Mouse (Mus musculus) c-Kit-negative CD71-positive TER-119-positive erythroid progenitor cells, embryonic 14.5 days (primary cell): ENCODE results near the gene Slc17a4.

Source experiments
- DNase-seq: peaks from one replicate; pipeline ENCODE4 v3.0.0-alpha.2; 2013; ENCODE audit warnings: low read depth, low spot score

The Slc17a4 gene

DNA sequence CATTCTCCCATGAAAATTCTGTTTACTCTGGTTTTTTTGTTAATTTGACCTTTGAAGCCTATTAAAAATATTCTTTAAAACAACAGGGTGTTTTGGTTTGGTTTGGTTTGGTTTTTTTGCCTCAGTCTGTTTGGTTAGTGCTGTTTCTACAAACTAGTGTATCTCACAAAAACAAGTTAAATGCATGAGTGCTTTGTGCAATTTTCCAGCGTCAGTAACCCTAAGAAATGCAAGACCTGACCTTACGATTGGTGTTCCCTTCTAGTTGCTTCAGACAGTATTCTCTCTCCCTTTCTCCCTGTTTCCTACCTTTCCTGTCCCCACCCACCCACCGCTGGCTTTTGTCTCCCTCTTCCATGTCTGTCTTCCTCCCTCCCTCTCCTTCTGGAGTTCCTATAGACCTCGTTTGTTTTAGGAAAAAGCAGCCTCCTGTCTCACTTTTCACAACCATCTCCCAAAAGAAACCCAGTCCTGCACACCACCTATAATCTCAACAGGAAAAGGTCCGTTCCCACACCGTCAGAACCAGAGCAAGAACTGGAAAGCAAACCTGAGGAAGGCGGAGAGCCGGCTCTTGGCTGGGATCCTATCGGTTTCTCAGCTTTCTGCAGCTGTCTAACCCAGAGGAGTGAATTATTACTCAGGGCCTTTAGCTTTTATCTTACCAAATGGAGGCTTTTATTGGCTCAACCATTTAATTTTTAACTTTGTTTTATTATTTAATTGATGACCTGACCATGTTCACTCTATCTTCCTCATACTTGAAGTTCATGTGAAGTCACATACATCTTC is at the start of gene Slc17a4:
Gene Slc17a4 (minus strand): TSS at position 634 of the 792 bp plus-strand sequence.
- no peak for DNase-seq

DNA sequence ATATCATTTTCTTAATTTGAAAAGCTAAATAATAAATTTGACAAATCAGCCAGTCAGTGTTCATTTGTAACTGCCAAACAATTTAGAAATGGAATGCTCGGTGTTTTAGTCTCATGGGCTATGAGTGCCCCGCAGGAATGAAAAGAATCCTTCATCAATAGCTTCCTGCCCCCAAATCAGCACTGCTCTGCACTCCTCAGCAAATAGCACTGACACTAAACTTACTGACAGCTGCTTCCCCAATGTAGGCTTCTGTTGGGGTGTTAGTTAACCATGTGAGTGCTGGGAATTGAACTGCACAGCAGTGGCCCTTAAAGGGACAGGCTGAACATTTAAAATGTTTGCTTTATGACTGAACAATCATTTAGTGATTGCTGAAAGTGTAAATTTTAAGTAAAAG is 45.0 kb upstream of the Slc17a4 start:
- no peak for DNase-seq

DNA sequence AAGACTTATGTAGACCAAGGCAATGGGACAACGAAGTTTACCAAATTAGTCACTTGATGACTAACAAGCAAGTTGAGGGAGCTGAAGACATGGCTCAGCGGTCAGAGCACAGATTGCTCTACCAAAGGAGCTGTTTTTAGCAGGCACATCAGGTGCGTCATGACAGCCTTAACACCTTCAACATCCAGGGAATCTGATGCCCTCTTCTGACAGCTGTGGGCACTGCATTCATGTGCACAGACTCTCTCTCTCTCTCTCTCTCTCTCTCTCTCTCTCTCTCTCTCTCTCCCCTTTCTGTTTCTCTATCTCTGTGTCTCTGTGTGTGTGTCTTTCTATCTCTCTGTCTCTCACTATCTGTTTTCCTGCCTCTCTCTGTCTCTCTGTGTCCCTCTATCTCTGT is 36.1 kb upstream of the Slc17a4 start:
- no peak for DNase-seq

DNA sequence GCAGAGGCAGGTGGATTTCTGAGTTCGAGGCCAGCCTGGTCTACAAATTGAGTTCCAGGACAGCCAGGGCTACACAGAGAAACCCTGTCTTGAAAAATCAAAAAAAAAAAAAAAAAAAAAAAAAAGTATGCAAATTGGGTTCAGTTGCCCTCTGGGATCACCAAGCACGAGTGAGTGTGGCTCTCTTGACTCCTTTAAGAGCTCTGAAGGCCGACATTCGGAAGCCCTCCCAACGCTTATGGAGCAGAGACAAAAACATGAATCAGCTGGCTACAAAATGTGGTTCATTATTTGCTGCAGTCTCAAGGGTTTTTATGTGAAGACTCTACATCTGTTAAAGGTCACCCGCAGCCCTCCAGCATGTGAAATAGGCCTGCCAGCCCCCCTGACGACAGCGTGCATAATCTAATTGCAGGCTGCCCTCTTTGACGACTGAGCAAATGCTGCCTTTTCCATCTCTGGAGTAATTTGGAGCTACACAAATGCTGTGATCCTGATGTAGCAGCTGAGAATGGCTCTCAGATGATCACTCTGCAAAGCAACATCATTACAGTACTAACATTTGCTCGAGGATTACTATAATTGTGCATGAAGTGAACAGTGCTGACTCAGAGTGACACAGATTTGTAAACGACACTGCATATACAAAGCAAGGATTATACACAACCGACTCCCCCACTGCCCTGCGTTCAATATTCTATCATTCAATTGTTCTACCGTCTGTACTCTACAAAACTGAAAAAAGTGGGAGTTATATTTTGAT is 34.9 kb upstream of the Slc17a4 start:
- DNase-seq = no peak

DNA sequence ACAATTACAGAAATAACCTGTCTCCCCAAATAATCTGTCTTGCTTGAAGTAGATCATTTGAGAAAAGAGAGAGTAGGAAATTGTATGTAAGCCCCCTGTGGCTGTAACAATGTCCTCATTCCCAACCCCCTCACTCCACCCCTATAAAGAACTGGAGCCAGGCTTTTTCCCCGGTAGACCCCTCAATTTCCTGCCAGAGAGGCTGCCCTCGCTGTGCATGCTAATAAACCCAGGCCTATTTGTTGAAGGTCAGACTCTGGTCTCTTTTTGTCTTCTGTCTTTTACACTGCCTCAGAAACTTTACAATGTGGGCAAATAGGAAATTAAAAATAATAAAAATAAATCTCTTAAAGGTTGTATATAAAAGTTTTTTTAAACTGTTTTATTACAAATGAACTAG is 31.4 kb upstream of the Slc17a4 start:
- DNase-seq = no peak

DNA sequence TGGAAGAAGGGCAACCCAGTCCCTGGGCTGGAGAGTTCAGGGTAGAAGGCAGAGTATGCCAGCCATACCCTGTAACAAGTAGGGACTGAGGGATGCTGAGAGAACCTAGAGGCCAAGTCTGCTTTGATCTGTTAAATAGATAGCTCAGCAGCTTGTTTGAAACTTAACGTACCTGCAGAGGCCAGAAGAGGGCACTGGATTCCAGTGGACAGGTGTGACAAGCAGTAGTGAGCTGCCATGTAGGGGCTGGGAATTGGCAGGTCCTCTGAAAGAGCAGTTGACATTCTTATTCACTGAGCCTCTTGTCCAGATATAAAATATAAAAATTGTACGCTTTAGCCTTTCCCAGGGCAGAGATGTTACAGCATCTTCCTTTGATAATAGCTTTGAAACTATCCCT is 28.1 kb upstream of the Slc17a4 start:
- no peak for DNase-seq

DNA sequence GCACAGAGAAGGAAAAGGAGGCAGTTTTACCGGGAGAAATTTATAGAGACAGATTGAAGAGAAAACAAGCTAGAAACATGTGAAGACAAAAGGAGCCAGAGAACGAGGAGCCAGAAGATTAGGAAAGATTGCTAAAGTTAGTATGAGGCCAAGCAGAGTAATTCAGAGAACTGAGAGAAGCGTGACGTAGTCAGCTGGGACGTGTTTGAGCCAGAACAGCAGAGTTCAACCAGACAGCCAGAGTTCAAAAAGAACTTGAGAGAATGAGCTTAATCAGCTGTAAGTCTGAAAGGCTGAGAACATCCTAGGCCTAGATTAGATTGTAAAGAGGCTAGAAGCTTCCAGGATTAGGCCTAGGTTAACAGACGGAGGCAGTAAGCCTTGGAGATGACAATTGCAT is 25.5 kb upstream of the Slc17a4 start:
- no peak for DNase-seq

DNA sequence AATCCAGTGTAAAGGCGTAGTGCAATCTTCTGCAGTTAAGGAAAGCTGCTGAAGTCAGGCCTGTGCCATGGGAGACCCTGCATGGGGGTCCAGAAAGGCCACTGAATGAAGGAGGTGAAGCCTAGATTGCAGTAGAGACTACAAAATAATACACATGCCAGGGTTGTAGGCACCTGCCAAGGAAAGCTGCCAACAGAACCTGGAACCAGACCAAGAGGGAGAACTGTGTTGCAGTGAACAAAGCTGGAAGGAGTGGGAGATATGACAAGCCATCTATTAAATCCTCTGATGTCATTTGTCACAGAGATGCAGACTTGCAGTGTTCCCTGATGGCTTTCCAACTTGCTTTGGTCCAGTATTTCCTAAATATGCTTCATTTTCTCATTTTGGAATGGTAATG is 23.9 kb upstream of the Slc17a4 start:
- no peak for DNase-seq

DNA sequence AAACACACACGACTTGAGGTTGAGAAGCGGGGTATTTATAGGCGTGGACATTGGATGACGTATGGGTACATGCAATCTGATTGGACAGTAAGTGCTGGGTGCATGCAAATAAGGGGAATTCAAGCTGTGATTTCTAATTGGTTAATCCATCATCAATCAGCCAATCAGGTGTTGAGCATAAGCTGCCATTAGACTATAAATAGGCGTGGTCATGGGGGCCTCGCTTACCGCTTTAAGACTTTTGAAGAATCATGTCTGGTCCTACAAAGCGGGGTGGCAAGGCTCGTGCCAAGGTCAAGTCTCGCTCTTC is 19.4 kb upstream of the Slc17a4 start, which contains the start of gene Hist1h2aa:
Gene Hist1h2aa (plus strand): TSS at position 252 of the 310 bp plus-strand sequence.
- no peak for DNase-seq

DNA sequence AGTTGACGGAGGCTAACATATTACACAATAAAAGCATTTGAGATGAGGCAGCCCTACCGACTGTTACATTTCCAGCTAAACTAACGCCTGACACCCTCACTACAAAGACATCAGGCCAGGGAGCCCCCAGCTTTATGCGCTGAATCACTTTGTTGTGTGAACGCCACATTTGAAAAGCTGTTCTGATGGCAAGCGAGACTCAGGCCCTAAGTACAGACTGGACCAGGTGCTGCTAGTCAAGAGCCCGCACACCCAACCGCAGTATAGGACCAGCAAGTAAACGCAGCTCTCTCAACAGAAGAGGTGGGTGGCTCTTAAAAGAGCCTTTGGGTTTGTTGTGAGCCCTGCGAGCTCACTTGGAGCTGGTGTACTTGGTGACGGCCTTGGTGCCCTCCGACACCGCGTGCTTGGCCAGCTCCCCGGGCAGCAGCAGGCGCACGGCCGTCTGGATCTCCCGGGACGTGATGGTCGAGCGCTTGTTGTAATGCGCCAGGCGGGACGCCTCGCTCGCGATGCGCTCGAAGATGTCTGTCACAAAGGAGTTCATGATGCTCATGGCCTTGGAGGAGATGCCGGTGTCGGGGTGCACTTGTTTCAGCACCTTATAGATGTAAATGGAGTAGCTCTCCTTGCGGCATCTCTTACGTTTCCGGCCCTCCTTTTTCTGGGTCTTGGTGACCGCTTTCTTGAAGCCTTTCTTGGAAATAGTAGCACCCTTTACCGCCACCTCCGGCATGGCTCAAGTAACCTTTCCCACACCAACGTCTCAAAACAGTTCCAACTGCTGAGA is 18.8 kb upstream of the Slc17a4 start, which contains the start of gene Hist1h2ba:
Gene Hist1h2ba (minus strand): TSS at position 736 of the 790 bp plus-strand sequence.
- peak; percentile 6 for DNase-seq

DNA sequence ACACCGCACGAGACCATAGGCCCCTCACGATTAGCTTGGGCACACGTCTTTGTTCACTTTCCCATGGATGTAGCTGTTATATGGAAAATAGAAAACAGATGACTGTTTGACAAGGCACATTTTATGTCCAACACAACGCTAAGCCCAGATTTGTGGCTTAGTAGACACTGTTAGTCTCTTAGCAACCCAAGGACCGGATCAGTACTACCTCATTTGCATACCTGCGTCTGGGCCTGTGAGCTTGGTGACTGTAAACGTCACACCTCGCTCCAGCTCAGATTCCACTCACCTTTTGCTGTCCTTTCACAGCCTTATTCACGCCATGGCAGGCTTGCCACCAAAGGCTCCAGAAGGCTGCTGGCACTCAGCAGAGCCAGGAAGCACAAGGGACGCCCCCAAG is 16.1 kb upstream of the Slc17a4 start:
- no peak for DNase-seq

DNA sequence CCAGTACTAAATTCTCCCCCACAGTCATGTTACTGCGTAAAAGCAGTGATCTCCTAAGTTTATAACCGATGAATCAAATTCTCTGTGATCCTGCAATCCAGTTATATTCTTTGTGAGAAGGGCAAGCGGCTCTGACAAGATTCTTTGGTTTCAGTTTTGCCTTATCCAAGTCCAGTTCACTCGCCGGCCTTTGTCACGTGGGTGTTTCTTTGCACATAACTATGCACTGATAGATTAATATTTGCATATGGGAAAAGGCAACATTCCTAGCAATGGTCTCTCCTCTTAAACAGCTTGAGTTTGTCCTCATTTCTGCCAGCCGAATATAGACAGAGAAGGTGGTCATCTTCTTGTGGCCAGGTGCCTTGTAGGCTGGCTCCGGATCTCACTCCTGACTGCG is 15.7 kb upstream of the Slc17a4 start:
- DNase-seq = no peak

DNA sequence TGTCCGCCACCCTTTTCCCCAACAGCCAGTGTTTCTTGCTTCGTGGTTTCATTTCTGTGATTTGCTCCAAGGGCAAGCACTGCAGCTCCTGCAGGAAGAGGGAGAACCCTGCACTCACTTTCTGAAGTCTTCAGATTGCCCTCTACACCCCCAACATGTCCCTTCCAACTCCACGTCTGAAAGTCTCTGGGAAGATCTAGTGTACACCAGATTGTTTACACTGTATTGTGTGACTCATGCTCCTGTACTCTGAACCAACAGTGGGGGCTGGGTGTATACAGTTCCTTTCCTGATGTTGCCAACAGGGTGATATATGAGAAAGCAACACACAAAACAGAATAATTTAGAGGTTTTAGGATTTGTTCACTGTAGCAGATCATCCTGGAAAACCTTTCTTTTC is 13.8 kb upstream of the Slc17a4 start:
- no peak for DNase-seq

DNA sequence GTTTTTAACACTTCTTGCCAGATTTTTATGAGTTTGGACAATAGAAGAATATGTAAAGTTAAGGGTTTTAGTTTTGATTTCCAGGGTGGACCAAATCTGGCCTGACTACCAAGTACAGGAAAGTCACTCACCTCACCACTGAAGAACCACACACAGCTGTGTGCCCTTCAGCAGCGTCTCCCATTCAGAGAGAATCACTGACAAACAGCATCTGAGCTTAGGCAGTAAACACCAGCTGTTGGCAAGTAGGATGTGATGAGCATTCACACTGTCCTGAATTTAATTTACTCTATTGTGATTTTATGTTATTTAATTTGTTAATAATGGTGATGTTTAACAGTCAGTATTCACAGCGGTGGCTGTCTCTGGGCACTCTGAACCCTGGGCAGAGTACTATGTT is 11.0 kb upstream of the Slc17a4 start:
- DNase-seq = no peak

DNA sequence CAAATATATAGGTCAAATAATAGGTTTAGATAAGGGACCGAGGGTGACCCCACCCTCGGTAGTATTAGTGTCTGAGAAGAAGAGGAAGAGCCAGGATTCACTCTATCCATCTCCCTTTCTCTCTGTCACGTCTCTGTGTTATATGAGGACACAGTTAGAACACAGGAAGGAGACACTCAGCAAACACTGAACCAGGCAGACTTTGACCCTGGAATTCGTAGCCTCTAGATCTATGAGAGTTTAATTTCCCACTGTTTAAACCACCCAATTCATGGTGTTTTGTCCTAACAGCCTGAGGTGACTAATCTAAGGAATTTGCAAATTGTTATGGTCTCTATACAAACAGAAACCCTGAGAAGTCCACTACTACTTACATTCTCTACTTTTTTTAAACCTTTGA is 2.9 kb upstream of the Slc17a4 start:
- no peak for DNase-seq

DNA sequence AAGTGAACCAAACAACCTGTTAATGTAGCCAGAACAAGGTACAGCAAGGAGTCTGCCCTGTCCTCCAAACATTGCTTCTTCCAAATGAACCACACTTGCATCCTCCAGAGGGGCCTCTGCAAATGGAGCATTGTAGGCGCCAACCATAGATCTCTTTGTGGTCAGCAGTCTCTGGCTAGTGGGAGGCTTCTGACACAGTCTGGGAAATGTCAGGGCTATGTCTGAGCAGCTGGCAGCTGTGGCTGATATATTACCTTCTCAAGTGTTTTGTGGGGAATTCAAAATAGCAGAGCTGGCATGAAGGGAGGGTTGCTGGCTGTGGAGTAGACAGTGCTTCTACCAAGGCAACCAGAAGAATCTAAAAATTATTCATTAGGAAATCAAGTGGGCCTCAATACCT is 1.3 kb upstream of the Slc17a4 start:
- no peak for DNase-seq

DNA sequence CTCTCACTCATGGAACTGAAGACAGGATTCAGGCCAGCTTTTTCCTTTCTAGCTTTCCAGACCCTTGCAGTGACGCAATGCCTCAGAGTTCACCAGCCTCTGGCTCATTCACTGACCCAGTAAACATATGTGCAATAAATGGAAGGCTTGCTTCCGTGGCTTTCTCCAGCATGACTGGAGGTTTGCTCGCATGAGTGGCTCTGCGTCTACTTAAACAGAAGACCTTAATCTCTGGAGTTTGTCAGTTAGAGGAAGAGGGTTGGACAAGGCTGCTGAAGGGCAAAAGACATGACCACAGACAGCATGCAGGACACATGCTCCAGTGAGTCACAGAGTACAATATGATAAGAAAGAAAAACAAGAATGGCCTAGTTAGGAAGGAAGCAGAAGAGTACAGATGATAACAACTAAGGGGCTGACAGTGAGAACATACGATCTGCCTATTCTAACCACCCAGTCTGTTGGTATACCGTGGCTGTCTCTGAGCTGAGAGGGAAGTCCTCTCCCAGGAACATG is 960 bp downstream of the Slc17a4 start:
- DNase-seq = no peak

DNA sequence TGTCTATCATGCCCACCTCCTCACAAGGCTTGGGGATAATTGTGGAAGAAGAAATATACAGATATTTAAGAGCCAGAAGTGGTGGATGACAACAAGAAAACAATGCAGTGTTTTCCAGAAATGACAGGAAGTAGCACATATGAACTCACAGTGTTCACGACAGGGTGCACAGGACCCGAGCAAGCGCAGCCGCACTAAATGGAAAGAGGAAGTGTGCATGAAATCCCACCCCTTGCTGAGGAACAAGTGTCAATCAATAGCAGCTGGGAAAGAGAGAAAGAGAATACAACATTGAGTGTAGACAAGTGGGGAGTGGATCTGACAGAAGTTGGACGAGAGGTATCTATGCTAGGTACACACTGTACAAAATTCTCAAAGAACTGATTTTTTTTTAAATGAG is 3.5 kb downstream of the Slc17a4 start:
- no peak for DNase-seq

DNA sequence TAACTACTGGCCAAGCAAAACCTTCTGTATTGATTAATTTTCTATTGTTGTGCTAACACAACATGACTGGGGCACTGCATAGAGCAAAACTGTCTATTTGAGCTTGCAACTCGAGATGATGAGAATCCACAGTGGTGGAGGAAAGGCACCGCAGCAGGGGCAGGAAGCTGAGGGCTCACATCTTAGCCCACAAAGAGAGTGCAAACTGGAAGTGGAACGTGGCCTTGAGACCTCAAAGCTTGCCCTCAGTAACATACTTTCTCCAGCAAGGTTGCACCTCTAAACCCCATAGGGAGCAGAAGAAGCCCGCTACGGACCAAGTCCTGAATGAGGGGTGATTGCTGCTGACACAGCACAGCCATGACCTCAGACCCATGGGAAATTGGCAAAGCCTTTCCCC is 4.7 kb downstream of the Slc17a4 start:
- no peak for DNase-seq

DNA sequence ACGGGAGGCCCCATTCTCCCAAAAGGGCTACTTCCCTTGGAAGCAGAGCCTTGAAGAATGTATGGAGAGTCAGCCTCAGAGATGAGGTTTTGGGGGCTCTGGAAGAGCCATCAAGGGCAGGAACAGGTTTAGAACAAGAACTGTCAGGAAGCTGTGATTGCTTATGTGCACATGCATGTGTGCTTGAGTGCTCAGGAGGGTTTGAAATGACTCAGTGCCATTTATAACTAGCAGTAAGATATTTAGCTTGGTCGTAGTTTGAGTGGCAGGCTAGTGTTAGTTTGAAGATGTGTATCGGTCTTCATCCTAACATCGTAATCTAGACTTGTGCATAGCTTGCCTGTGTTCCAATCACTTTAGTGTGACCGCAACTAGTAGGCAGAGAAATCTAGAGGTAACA is 7.9 kb downstream of the Slc17a4 start:
- DNase-seq = no peak

DNA sequence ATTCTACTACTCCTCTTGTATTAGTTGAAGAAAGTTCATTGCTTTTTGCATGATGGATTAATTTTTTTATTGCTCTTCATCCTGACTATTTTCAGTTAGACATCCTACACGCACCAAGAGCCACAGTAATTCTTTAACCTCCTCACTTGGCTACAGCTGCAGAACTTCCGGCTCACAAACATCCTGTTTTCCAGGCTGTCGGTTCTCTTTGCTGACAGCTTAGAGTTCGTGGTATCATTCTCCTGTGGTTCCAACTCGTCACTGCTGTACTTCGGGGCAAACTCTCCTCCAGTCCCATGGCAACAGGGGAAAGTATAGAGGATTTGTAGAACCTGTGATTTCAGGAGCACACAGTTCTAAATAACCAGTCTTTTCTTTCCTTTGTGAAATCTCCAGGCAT is 16.6 kb downstream of the Slc17a4 start:
- no peak for DNase-seq

DNA sequence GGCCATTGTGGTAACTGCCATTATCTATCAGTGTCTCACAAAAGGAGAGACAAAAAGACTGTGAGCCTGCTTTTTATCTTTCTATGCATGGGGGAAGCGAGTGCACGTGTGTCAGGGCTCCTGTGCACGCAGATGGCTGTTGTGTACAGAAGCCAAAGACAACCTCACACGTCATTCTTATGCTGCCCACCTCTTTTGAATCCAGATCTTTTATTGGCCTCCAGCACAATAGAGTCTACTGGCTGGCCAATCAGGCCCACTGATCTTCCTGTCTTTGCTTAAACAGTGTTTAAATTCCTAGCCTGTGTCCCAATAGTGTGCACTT is 21.6 kb downstream of the Slc17a4 start:
- no peak for DNase-seq
